Mouse (Mus musculus) liver, embryonic 15.5 days (tissue): ENCODE measurements around the gene Usp21. TPM values are rescaled to one million over a fixed set of nuclear protein-coding genes. Genes with fewer than 3 reads are reported as not detected.

ENCODE experiments used
- ATAC-seq: fragments of 200-750 bp; cut with Nextera tagmentation; 2 replicates; pipeline ENCODE4 v1.8.0; 2017; ENCODE audit warnings: moderate number of reproducible peaks, mild to moderate bottlenecking, moderate library complexity; ENCODE audit not compliant: insufficient read depth
- H3K27ac ChIP-seq: fragments of 300-500 bp; sonication (generic); replicated peaks from 2 replicates; pipeline ENCODE4 v1.5.1; 2015; ENCODE audit warnings: mild to moderate bottlenecking, inconsistent platforms
- H3K27me3 ChIP-seq: fragments of 300-500 bp; sonication (generic); 2 replicates; pipeline ENCODE4 v1.6.1; 2015; ENCODE audit warnings: mild to moderate bottlenecking, inconsistent platforms
- H3K36me3 ChIP-seq: fragments of 300-500 bp; sonication (generic); replicated peaks from 2 replicates; pipeline ENCODE4 v1.6.1; 2015; ENCODE audit warnings: moderate library complexity, mild to moderate bottlenecking, inconsistent platforms
- H3K4me1 ChIP-seq: fragments of 300-500 bp; sonication (generic); replicated peaks from 2 replicates; pipeline ENCODE4 v1.6.1; 2015; ENCODE audit warnings: inconsistent platforms
- H3K4me2 ChIP-seq: fragments of 300-500 bp; sonication (generic); 2 replicates; pipeline ENCODE4 v1.6.1; 2015; ENCODE audit warnings: moderate library complexity, mild to moderate bottlenecking, inconsistent platforms
- H3K4me3 ChIP-seq: fragments of 300-500 bp; sonication (generic); replicated peaks from 2 replicates; pipeline ENCODE4 v1.5.1; 2015; ENCODE audit warnings: mild to moderate bottlenecking, inconsistent platforms
- H3K9ac ChIP-seq: fragments of 300-500 bp; sonication (generic); 2 replicates; pipeline ENCODE4 v1.6.1; 2015; ENCODE audit warnings: moderate library complexity, mild to moderate bottlenecking, inconsistent platforms
- H3K9me3 ChIP-seq: fragments of 300-500 bp; sonication (generic); replicated peaks from 2 replicates; pipeline ENCODE4 v1.6.1; 2016; ENCODE audit warnings: inconsistent platforms
- WGBS: fragments of 180-500 bp; shearing (Covaris S2); methylation state at CpG from one replicate; pipeline ENCODE4 v1.1.7; 2015; ENCODE audit warnings: mixed read lengths; ENCODE audit not compliant: insufficient replicate concordance; 5-methylcytosine and 5-hydroxymethylcytosine counted together
- polyA plus RNA-seq: library from polyadenylated mRNA; unstranded; fragments of >200 nt; fragmentation: Nextera tagmentation; extraction: Ambion mirVana; gene quantifications from 2 replicates; pipeline ENCODE4 v1.2.1, GENCODE M21; 2015

Usp21 gene
- polyA plus RNA-seq, 1 experiment from 2014 or later, result 24.9 TPM

- 58% methylated on average over 3 of the region's 3 CpGs for WGBS
These were observed 23.9 kb downstream of the Usp21 start for GRCm38 (mm10) chr1:171263666-171264461.

GRCm38 (mm10) chr1:171263185-171263611, 24.6 kb downstream of the Usp21 start:
- peaks cover 44% of the 10 kb centered on the region for H3K27me3 ChIP-seq
- H3K9me3 ChIP-seq, result no peaks in the 10 kb centered on the region
- WGBS, result 0% methylated on average over 2 of the region's 2 CpGs
- no peak overlapping the region for H3K9ac ChIP-seq
- H3K4me3 ChIP-seq, result no peak overlapping the region
- peaks cover 26% of the 10 kb centered on the region for H3K4me1 ChIP-seq
- no peaks in the 10 kb centered on the region for H3K36me3 ChIP-seq
- H3K27ac ChIP-seq, result no peak overlapping the region
- no peak overlapping the region for H3K4me2 ChIP-seq
- peak; percentile 33; the same call in 1 of the 2 replicates for ATAC-seq

More at GRCm38 (mm10) chr1:171263666-171264461, 23.9 kb downstream of the Usp21 start:
- Histone ChIP-seq H3K9ac (no peak overlapping the region), H3K9me3 (no peaks in the 10 kb centered on the region), H3K4me1 (peaks cover 27% of the 10 kb centered on the region), H3K27me3 (peaks cover 42% of the 10 kb centered on the region), H3K27ac (no peak overlapping the region), H3K4me2 (no peak overlapping the region), H3K36me3 (no peaks in the 10 kb centered on the region), H3K4me3 (no peak overlapping the region)
- no peak for ATAC-seq

GRCm38 (mm10) chr1:171262594-171263130, 25.1 kb downstream of the Usp21 start:
- H3K36me3 ChIP-seq, result no peaks in the 10 kb centered on the region
- H3K27me3 ChIP-seq, result peaks cover 44% of the 10 kb centered on the region
- peak overlapping the region; percentile 37 for H3K4me2 ChIP-seq
- H3K4me1 ChIP-seq, result peaks cover 26% of the 10 kb centered on the region
- peak; percentile 13; the same call in 1 of the 2 replicates for ATAC-seq
- no peak overlapping the region for H3K4me3 ChIP-seq
- H3K9me3 ChIP-seq, result no peaks in the 10 kb centered on the region
- H3K27ac ChIP-seq, result peak overlapping the region; percentile 57; the same call in 1 of the 2 replicates
- no peak overlapping the region for H3K9ac ChIP-seq
- 2% methylated on average over 8 of the region's 8 CpGs for WGBS

- Histone ChIP-seq H3K27ac (no peak overlapping the region), H3K4me1 (peaks cover 21% of the 10 kb centered on the region), H3K9me3 (no peaks in the 10 kb centered on the region), H3K4me2 (no peak overlapping the region), H3K27me3 (peaks cover 51% of the 10 kb centered on the region), H3K36me3 (no peaks in the 10 kb centered on the region), H3K4me3 (no peak overlapping the region), H3K9ac (no peak overlapping the region)
- ATAC-seq, result no peak
- whole genome bisulfite sequencing, result 29% methylated on average over 3 of the region's 3 CpGs
These were observed 27.5 kb downstream of the Usp21 start for GRCm38 (mm10) chr1:171260316-171260715.

GRCm38 (mm10) chr1:171258921-171259320, 28.9 kb downstream of the Usp21 start:
- WGBS, result 65% methylated on average over 17 of the region's 17 CpGs
- no peak for ATAC-seq
- Histone ChIP-seq H3K36me3 (no peaks in the 10 kb centered on the region), H3K4me3 (no peak overlapping the region), H3K4me1 (peaks cover 21% of the 10 kb centered on the region), H3K27me3 (peaks cover 55% of the 10 kb centered on the region), H3K27ac (no peak overlapping the region), H3K9ac (no peak overlapping the region), H3K9me3 (no peaks in the 10 kb centered on the region), H3K4me2 (no peak overlapping the region)

- no peak overlapping the region for H3K9ac ChIP-seq
- no peak overlapping the region for H3K4me2 ChIP-seq
- peaks cover 21% of the 10 kb centered on the region for H3K4me1 ChIP-seq
- peaks cover 59% of the 10 kb centered on the region for H3K27me3 ChIP-seq
- no peaks in the 10 kb centered on the region for H3K9me3 ChIP-seq
- no peak overlapping the region for H3K4me3 ChIP-seq
- ATAC-seq, result no peak
- H3K27ac ChIP-seq, result no peak overlapping the region
- no peaks in the 10 kb centered on the region for H3K36me3 ChIP-seq
- WGBS, result 65% methylated on average over 9 of the region's 9 CpGs
These were observed 30.0 kb downstream of the Usp21 start for GRCm38 (mm10) chr1:171257781-171258180.

- no peaks in the 10 kb centered on the region for H3K9me3 ChIP-seq
- no peak overlapping the region for H3K9ac ChIP-seq
- no peak overlapping the region for H3K27ac ChIP-seq
- peak overlapping the region; percentile 14; the same call in 1 of the 2 replicates for H3K4me2 ChIP-seq
- H3K27me3 ChIP-seq, result peaks cover 59% of the 10 kb centered on the region
- no peak for ATAC-seq
- no peaks in the 10 kb centered on the region for H3K36me3 ChIP-seq
- WGBS, result 51% methylated on average over 15 of the region's 15 CpGs
- H3K4me1 ChIP-seq, result peaks cover 18% of the 10 kb centered on the region
- H3K4me3 ChIP-seq, result no peak overlapping the region
These were observed 30.7 kb downstream of the Usp21 start for GRCm38 (mm10) chr1:171256937-171257548.

GRCm38 (mm10) chr1:171256095-171256818, 31.5 kb downstream of the Usp21 start:
- 79% methylated on average over 24 of the region's 24 CpGs for WGBS

GRCm38 (mm10) chr1:171252415-171252814, 35.4 kb downstream of the Usp21 start:
- WGBS, result 67% methylated on average over 17 of the region's 17 CpGs
- H3K9ac ChIP-seq, result no peak overlapping the region
- no peaks in the 10 kb centered on the region for H3K9me3 ChIP-seq
- no peak overlapping the region for H3K4me3 ChIP-seq
- no peaks in the 10 kb centered on the region for H3K36me3 ChIP-seq
- H3K27me3 ChIP-seq, result peaks cover 67% of the 10 kb centered on the region
- no peak overlapping the region for H3K4me2 ChIP-seq
- H3K4me1 ChIP-seq, result peaks cover 18% of the 10 kb centered on the region
- H3K27ac ChIP-seq, result no peak overlapping the region
- ATAC-seq, result no peak

More at GRCm38 (mm10) chr1:171256095-171256818, 31.5 kb downstream of the Usp21 start:
- Histone ChIP-seq H3K4me1 (peaks cover 18% of the 10 kb centered on the region), H3K27me3 (peaks cover 60% of the 10 kb centered on the region), H3K27ac (no peak overlapping the region), H3K9me3 (no peaks in the 10 kb centered on the region), H3K4me2 (no peak overlapping the region), H3K4me3 (no peak overlapping the region), H3K9ac (no peak overlapping the region), H3K36me3 (no peaks in the 10 kb centered on the region)
- no peak for ATAC-seq

- H3K9ac ChIP-seq, result no peak overlapping the region
- H3K4me1 ChIP-seq, result peaks cover 21% of the 10 kb centered on the region
- no peaks in the 10 kb centered on the region for H3K9me3 ChIP-seq
- no peak for ATAC-seq
- peak overlapping the region; percentile 27; the same call in 1 of the 2 replicates for H3K4me2 ChIP-seq
- H3K36me3 ChIP-seq, result no peaks in the 10 kb centered on the region
- 27% methylated on average over 13 of the region's 13 CpGs for WGBS
- H3K4me3 ChIP-seq, result 0 out of 2 replicates have a peak overlapping the region, but pooled peaks have one; percentile 7
- peaks cover 67% of the 10 kb centered on the region for H3K27me3 ChIP-seq
- no peak overlapping the region for H3K27ac ChIP-seq
These were observed 36.0 kb downstream of the Usp21 start for GRCm38 (mm10) chr1:171251594-171252324.
